Mouse (Mus musculus) ovary, postnatal 14 days (tissue): Measurements from ENCODE around the gene Mrps23.

ENCODE experiments used
- DNase-seq: peaks from one replicate; pipeline ENCODE4 v3.0.0; 2022; ENCODE audit warnings: low spot score

The Mrps23 gene

DNA sequence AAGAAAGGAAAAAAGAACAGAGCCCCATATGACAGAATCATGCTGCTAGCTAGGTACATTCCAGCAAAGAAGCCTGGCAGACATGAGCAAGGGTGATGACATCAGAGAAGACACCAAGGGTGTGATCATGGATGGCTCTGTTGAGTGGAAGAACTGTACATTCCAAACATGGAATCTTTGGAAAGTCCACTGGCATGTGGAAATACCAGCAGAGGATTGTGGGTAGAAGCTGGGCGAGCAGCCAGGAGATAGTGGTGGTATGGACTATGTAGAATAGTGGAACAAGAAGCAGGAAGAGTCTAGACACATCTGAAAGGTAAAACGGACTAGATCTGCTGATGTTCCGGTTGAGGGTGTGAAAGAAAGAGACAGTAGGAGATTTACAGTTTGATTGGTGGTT, 46.4 kb downstream of the Mrps23 start:
- no peak for DNase-seq

DNA sequence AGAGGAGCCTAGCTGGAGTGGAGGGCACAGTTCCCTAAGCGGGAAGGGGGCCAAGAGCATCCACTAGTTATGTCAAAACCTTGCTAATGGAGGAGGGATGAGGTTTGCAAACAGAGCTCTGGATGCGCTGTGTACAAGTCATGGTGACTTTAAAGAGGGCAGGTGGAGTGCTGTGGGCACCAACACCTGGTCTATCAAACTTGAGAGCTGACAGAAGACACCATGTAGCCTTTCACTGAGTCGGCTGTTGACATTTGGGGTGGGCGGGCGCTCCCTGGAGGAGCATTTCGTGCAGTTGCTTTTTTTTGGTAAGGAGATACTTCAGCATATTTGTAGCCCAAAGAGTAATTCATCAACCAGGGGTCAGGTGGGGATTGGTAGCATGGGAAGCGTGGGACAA, 47.1 kb downstream of the Mrps23 start:
- no peak for DNase-seq

DNA sequence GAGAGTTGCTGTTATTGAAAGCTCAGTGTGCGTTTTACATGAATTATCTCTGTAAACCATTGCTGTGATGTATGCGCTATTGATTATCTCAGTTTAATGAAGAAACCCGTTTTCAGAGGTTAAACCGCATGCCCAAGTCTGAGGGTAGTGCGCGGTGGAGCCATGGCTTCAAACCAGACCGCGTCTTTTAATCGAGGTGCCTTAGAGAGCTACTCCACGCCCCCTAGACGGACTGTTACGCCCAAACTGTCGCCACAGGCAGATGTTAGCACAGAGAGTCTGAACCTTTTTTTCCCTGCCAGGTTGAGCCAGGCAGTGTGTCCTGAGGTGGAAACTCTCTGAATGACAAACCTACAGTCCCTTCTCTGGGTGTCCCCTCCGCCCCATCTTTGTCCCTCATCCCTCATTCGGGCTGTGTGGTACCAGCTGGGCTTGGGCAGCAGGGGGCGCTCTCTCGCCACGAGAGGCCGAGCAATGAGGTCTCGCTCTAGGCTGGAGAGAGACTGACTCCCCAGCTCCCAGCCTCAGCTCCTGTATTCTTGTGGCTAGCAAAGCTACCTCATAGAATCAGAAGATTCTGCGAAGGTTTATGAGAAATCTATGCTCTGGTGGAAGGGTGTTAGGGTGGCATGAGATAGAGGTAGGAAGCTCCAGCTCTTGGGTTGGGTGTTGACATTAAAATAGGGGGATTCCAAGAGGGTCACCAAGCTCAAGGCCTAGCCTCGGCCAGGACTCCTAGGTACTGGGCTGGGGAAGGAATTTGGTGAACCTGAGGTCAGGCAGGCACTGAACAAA, 48.0 kb downstream of the Mrps23 start:
- peak; percentile 84 for DNase-seq

DNA sequence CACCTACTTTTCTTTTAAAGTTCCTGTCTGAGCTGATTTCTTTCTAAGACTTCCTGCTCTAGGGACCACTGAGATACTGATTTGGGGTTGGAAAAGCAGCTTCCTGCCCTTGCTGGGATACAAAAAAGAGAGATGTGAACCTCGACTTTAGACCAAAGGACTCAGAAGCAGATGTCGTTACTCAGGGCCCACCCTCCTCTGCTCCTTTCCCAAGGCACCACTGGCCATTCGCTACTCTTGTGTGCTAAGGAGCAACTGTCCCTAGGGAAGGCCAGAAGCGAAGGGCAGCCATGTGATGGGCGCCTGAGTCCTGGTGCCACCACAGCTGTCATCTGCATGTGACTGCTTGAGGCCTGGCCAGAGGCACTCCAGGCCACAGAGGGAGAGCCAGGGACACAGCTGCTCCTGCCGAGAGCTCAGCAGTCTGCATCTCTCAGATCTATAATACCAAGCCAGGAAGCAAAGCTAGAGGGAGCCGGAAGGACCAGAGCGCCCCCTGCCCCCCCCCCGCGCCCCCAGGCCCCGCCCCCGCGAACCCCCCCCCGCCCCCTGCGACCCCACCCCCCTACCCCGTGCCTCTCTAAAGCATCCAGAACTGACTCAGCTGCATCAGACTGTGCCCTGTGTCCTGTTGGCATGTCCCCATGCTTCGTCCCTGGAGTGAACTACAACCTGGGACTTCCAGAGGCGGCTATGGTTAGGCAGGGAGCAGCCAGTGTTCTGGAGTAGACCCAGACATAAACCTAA, 48.8 kb downstream of the Mrps23 start:
- no peak for DNase-seq

DNA sequence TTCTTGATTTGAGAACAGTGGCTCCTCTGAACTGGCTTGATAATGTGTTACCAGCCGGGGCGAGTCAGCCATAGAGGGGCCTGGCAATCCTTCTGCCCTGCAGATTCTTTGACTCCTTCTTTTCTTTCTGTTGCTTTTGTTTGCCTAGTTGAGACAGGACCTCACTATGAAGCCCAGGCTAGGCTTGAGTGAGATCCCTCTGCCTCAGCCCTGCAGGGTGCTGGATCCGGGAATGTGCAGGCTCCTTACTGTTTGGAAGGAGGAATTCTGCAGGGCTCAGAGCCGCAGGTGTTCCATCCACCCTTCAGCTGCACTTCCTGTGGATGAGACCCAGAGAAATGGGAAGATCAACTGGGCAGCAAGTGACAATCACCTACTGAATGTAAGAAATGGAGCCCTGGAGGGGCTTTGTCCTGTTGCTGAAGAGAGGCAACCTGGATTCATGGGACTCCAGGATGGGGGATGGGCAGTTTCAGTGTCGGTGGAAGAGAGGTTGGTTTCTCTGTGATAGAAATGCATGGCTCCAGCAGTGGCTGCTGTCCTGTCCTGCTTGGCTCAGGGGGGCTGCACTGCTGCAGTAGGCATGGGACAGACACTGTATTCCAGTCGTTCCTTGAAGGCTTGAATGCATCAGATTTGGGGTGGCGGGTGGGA, 49.5 kb downstream of the Mrps23 start:
- DNase-seq: no peak

DNA sequence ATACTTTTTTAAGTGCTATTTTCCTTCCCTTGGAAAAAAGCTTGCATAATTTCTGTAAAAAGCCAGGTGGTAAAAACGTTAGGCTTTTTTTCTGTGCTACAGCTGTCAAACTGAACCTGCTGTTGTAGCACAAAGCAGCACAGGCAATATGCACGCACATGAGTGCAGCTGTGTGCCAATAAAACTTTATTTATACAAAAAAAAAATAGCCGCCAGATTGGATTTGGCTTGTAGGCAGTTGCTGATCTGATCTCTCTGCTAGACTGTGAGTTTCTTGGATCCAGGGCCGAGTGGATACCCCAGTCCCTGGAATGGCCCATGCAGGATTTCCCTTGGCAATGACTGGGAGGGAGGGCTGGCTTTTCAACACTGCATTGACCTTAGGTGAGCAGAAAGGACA, 53.5 kb downstream of the Mrps23 start:
- no peak for DNase-seq

DNA sequence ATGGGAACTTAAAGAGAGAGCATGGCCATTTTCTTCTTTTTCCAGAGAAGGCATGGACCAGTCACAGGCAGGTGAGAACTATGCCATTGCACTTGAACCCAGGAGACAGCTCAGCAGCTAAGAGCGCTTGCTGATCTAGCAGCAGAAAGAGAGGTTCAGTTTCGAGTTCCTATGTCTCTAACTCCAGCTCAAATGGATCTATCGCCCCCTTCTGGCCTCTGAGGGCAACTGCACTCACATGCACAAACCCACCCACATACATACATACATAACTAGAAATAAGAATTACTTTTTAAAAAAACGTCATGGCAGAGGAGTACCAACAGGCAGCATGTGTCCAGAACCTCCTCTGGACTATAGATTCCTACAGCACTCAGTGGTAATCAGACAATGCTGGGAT, 54.0 kb downstream of the Mrps23 start:
- no peak for DNase-seq

DNA sequence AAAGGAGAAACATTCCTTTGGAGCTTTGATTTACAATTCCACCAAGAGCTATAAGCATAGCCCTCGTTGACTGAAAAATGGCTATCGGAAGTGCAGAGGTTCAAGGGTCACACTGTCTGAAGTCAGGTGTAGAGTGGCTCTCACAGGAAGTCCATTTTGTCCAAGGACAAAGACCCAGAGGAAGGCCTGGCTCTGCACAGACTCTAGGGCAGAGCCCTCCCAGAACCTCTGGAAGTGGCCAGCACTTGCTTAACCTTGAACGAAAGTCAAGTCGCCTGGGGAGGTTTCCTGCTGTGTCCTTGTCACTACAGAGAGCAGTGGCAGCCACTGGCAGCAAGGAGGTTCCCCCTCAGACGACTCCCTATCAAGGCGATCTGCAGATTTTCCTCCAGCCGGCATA, 56.3 kb downstream of the Mrps23 start:
- DNase-seq: no peak
